Mouse (Mus musculus) heart, postnatal 0 days (tissue): ENCODE data around the gene Glrx5. TPM values are rescaled to one million over a fixed set of nuclear protein-coding genes. Genes with fewer than 3 reads are reported as not detected.

Experiments
- ATAC-seq: fragments of 200-750 bp; cut with Nextera tagmentation; 2 replicates; pipeline ENCODE4 v1.8.0; 2017; ENCODE audit warnings: low read depth, moderate number of reproducible peaks, moderate library complexity; ENCODE audit not compliant: insufficient read depth
- DNase-seq: peaks from one replicate; pipeline ENCODE4 v3.0.0-alpha.2; 2016; ENCODE audit warnings: low spot score
- H3K27ac ChIP-seq: fragments of 300-500 bp; sonication (generic); 2 replicates; pipeline ENCODE4 v1.5.1; 2014; ENCODE audit warnings: low read depth, mild to moderate bottlenecking
- H3K27me3 ChIP-seq: fragments of 300-500 bp; sonication (generic); 2 replicates; pipeline ENCODE4 v1.6.1; 2014; ENCODE audit warnings: low read length, mixed read lengths; ENCODE audit not compliant: control insufficient read depth, insufficient read depth
- H3K36me3 ChIP-seq: fragments of 300-500 bp; sonication (generic); replicated peaks from 2 replicates; pipeline ENCODE4 v1.6.1; 2014; ENCODE audit warnings: low read length, mixed read lengths; ENCODE audit not compliant: control insufficient read depth, insufficient read depth
- H3K4me1 ChIP-seq: fragments of 300-500 bp; sonication (generic); 2 replicates; pipeline ENCODE4 v1.6.1; 2014; ENCODE audit warnings: antibody characterized with exemption; ENCODE audit not compliant: control insufficient read depth, insufficient read depth
- H3K4me2 ChIP-seq: fragments of 300-500 bp; sonication (generic); 2 replicates; pipeline ENCODE4 v1.6.1; 2014; ENCODE audit warnings: low read depth, mild to moderate bottlenecking, low read length, moderate library complexity
- H3K4me3 ChIP-seq: fragments of 300-500 bp; sonication (generic); 2 replicates; pipeline ENCODE4 v1.5.1; 2014; ENCODE audit warnings: low read depth, low read length
- H3K9ac ChIP-seq: fragments of 300-500 bp; sonication (generic); replicated peaks from 2 replicates; pipeline ENCODE4 v1.6.1; 2014; ENCODE audit warnings: low read depth, low read length, mixed read lengths
- H3K9me3 ChIP-seq: fragments of 300-500 bp; sonication (generic); replicated peaks from 2 replicates; pipeline ENCODE4 v1.6.1; 2016; ENCODE audit warnings: low read length; ENCODE audit not compliant: control insufficient read depth
- CTCF ChIP-seq: IDR thresholded peaks from 2 replicates; pipeline ENCODE4 v1.5.1; 2016; ENCODE audit warnings: antibody characterized with exemption, control low read depth, low read depth
- EP300 ChIP-seq: IDR thresholded peaks from 2 replicates; pipeline ENCODE4 v1.6.1; 2016; ENCODE audit warnings: antibody characterized with exemption, low read depth
- WGBS: fragments of 180-500 bp; shearing (Covaris S2); extraction: QIAGEN DNeasy Blood & Tissue Kit; methylation state at CpG from one replicate; pipeline ENCODE4 v1.1.7; 2014; 5-methylcytosine and 5-hydroxymethylcytosine counted together
- polyA plus RNA-seq: library from polyadenylated mRNA; unstranded; fragments of >200 nt; fragmentation: Nextera tagmentation; extraction: Ambion mirVana; gene quantifications from 2 replicates; pipeline ENCODE4 v1.2.1, GENCODE M21; 2015
- total RNA-seq: library from RNA; depleted of rRNA; stranded (reverse); fragments of >200 nt; gene quantifications from 2 replicates; pipeline ENCODE4 v1.2.3, GENCODE M21; 2014; ENCODE audit warnings: low replicate concordance

Gene Glrx5
- total and polyA plus RNA-seq, 2 experiments from 2014 or later, result 87.7 to 210 TPM

GRCm38 (mm10) chr12:105019359-105020219 is 12.9 kb upstream of the Glrx5 start:
- peak overlapping the region; percentile 33 for H3K4me3 ChIP-seq

DNA sequence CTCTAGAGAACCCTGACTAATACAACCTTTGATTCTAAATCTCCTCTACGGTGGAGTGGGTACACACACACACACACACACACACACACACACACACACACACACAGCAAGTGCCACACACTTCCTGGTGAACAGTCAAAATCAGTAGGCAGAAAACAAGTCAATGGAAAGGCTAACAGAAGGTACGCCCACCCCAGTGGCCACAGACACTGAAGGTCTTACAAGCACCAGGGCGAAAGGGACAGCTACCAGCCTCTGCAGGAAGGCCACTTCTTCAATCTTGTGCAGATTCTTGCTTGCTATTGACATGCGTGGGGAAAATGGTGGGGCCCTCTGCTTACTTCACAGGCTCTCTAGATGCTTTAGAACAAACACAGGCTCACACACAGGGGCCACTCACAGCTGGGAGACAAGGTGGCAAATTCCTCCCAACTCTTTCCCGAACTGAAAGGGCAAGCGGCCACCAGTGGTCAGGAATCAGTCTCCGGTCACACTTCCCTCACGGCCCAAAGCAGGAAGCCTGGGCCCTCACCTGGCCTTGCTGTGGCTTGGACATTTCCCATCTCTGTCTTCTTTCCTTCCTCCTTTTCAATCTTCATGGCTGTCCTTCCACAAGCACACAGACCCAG is 10.9 kb upstream of the Glrx5 start:
- Histone ChIP-seq H3K36me3 (no peaks in the 10 kb centered on the region), H3K9me3 (no peaks in the 10 kb centered on the region), H3K4me3 (no peak overlapping the region), H3K27me3 (no peaks in the 10 kb centered on the region), H3K4me2 (no peak overlapping the region; the same call in 1 of the 2 replicates), H3K4me1 (peaks cover 12% of the 10 kb centered on the region; the same call in 1 of the 2 replicates), H3K9ac (no peak overlapping the region; the same call in 1 of the 2 replicates), H3K27ac (no peak overlapping the region)
- ATAC-seq (no peak), DNase-seq (no peak)
- WGBS, result 67% methylated on average over 8 of the region's 8 CpGs
- TF ChIP-seq EP300 (no peak), CTCF (no peak)

More at GRCm38 (mm10) chr12:105019359-105020219, 12.9 kb upstream of the Glrx5 start:
- Histone ChIP-seq H3K36me3 (no peaks in the 10 kb centered on the region), H3K9ac (peak overlapping the region; percentile 40), H3K27ac (peak overlapping the region; percentile 79), H3K4me1 (peaks cover 12% of the 10 kb centered on the region; the same call in 1 of the 2 replicates), H3K27me3 (no peaks in the 10 kb centered on the region), H3K9me3 (no peaks in the 10 kb centered on the region), H3K4me2 (peak overlapping the region; percentile 57)
- TF ChIP-seq EP300 (no peak), CTCF (0 out of 2 replicates have a peak, but pooled peaks have one; percentile 3)
- DNase-seq, result peak; percentile 91
- ATAC-seq, result peak; percentile 90
- WGBS, result 25% methylated on average over 19 of the region's 19 CpGs

- DNase-seq (no peak), ATAC-seq (no peak)
- Histone ChIP-seq H3K9ac (no peak overlapping the region; the same call in 1 of the 2 replicates), H3K27ac (no peak overlapping the region), H3K4me3 (no peak overlapping the region), H3K36me3 (no peaks in the 10 kb centered on the region), H3K9me3 (no peaks in the 10 kb centered on the region), H3K4me2 (no peak overlapping the region), H3K4me1 (peaks cover 12% of the 10 kb centered on the region; the same call in 1 of the 2 replicates), H3K27me3 (no peaks in the 10 kb centered on the region)
- 50% methylated on average over 7 of the region's 7 CpGs for WGBS
- TF ChIP-seq EP300, result no peak
- no peak for TF ChIP-seq CTCF
Observed at GRCm38 (mm10) chr12:105022141-105022540, 10.3 kb upstream of the Glrx5 start.

GRCm38 (mm10) chr12:105022776-105023175 is 9.7 kb upstream of the Glrx5 start:
- no peaks in the 10 kb centered on the region for H3K36me3 ChIP-seq
- H3K4me1 ChIP-seq, result peaks cover 12% of the 10 kb centered on the region; the same call in 1 of the 2 replicates
- DNase-seq, result no peak
- H3K4me2 ChIP-seq, result no peak overlapping the region
- no peaks in the 10 kb centered on the region for H3K9me3 ChIP-seq
- no peak for ATAC-seq
- H3K4me3 ChIP-seq, result no peak overlapping the region
- WGBS, result 93% methylated on average over 9 of the region's 9 CpGs
- H3K27ac ChIP-seq, result no peak overlapping the region
- TF ChIP-seq EP300 (no peak), CTCF (no peak)
- no peaks in the 10 kb centered on the region for H3K27me3 ChIP-seq
- H3K9ac ChIP-seq, result no peak overlapping the region

DNA sequence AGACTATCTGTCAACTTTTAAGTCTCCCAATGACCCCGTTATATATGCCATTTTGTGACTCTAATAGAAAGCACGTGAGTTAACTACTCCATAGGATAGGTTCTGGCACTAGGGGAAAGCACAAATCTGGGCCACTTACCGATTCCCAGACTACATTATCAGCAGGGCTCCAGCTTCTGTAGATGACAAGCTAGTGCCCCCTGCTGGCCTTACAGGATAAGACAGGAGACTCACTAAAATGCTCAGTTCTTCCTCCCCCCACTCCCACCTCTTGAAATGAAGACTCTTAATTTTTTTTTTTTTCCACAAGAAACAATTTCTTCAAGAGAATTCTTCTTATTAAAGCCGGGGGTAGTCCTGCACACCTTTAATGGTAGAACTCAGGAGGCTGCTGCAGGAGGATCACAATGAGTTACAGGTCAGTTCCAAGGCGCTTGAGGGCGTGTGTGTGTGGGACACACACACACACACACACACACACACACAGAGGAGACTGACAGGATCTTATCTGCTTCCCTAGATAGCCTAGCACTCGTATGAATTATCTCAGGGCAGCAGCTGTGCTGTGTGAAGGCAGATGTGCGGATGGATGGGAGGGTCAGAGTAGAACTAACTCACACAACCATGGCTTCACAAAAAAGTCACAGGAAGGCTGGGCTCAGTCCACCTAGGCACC is 7.1 kb upstream of the Glrx5 start:
- 0 out of 2 replicates have a peak, but pooled peaks cover 4% of the 10 kb centered on the region for H3K4me1 ChIP-seq
- H3K27ac ChIP-seq, result no peak overlapping the region
- H3K4me3 ChIP-seq, result no peak overlapping the region
- 38% methylated on average over 8 of the region's 8 CpGs for WGBS
- ATAC-seq (peak; percentile 50), DNase-seq (peak; percentile 76)
- TF ChIP-seq EP300, result no peak
- TF ChIP-seq CTCF, result peak; percentile 88
- no peak overlapping the region for H3K9ac ChIP-seq
- no peak overlapping the region for H3K4me2 ChIP-seq
- 0 out of 2 replicates have a peak, but pooled peaks cover 2% of the 10 kb centered on the region for H3K36me3 ChIP-seq
- no peaks in the 10 kb centered on the region for H3K9me3 ChIP-seq
- H3K27me3 ChIP-seq, result no peaks in the 10 kb centered on the region
